Comparison of ENCODE assay signal across 13 mouse cellular contexts in the genomic region with DNA sequence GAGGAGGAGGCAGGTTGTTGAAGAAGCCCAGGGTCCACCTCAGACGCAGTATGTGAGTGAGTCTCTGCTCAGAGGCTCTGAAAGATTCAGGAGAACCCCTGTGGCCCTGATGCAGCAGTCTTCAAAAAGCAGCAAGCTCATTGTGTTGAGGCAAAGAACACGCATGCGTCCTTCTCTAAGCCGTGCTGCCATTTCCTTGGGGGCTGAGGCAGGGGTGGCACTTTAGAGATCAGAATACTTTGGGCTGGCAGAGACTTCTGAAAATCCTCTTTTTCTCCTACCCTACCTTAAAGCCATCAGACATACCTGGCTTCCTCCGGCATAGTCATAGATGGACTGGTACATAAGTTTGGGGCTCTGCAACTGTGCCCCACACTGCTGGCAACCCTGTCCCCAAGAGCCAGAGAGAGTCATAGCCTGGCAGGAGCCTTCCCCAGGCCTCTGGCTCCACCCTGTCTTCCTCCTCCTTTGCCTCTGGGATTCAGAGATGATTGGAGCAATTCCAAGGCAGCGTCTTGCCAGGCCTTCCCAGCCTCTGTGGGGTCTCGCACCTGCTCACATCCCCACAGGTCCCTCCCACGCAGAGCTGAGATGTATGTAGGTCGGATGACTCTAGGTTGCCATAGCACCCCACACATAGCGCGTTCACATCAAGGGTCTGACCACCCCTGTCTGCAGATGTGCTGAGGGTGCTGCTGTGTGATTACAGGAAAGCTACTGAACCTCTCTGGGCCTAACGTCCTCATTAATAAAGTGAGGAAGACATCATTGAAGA. TPM values are rescaled to one million over a fixed set of nuclear protein-coding genes. Genes with fewer than 3 reads are reported as not detected.
A peak's percentile ranks its signal among the peaks of the same experiment; 100 is the strongest.
DNase-seq lines count a peak whose midpoint lies in the region; TF ChIP-seq lines count a peak whose summit lies in the region.
"Had no signal": no experiment of that assay in that cellular context is flagged by ENCODE, and none has a peak within 500 bp of the region (broad histone marks: within the 10 kb centered on the region; RNA-seq: fewer than 3 reads in every experiment).

No protein-coding gene starts in this region.

- peak; percentile 50 to 52 for DNase-seq in cerebellum, postnatal 10 days
- DNase-seq in cerebellum, postnatal 4 days (ENCODE audit: low spot score in 2 of 2), result no peak
- DNase-seq in layer of hippocampus, adult 9-11 months, result peak; percentile 40
- no peak for DNase-seq in layer of hippocampus, adult 9-10 months (ENCODE audit: low spot score)
- DNase-seq in naive thymus-derived CD4-positive, alpha-beta T cell, adult 2 months (ENCODE audit: low read depth), result peak; percentile 69
- no peak for DNase-seq in yolk sac, embryonic 10.5 days (ENCODE audit: low spot score)
- no peak for DNase-seq in adrenal gland, postnatal 36 days
- DNase-seq: gastrocnemius, postnatal 36 days had no signal

- H3K27me3 ChIP-seq in E14TG2a.4 (ENCODE audit: insufficient read depth, low read length), result peaks cover 14% of the 10 kb centered on the region
- H3K27me3 ChIP-seq: hindbrain, embryonic 13.5 days; liver, embryonic 12.5 days; midbrain, embryonic 15.5 days had no signal

- H3K4me1 ChIP-seq in E14TG2a.4 (replicated peaks; ENCODE audit: low read depth, low read length), result peaks cover 60% of the 10 kb centered on the region

- no peaks in the 10 kb centered on the region for H3K9me3 ChIP-seq in E14TG2a.4 (ENCODE audit: low read length)
- H3K9me3 ChIP-seq: hindbrain, embryonic 13.5 days; liver, embryonic 12.5 days; midbrain, embryonic 15.5 days had no signal

- 0 out of 2 replicates have a peak overlapping the region, but pooled peaks have one; percentile 32 for H3K4me3 ChIP-seq in E14TG2a.4 (replicated peaks; ENCODE audit: low read length)
- H3K4me3 ChIP-seq: erythroblast, embryonic 14.5 days; hindbrain, embryonic 13.5 days; liver, embryonic 12.5 days; midbrain, embryonic 15.5 days had no signal

- no peaks in the 10 kb centered on the region for H3K36me3 ChIP-seq in E14TG2a.4 (ENCODE audit: insufficient read depth, low read length)
- H3K36me3 ChIP-seq: hindbrain, embryonic 13.5 days; liver, embryonic 12.5 days; midbrain, embryonic 15.5 days had no signal

- TF ChIP-seq CTCF in E14TG2a.4 (conservative IDR thresholded peaks at IDR 0.05; ENCODE audit: low read length), result no peak

RNA-seq across cellular contexts. Expression of a gene that starts 4.8 kb away (rescaled TPM):
- total RNA-seq in adrenal gland, postnatal 36 days (2021), result not detected

Comparison
In these comparisons a context has a peak if more than half of its experiments do, and no peak if none do; other contexts are left out.
1. DNase-seq: peak in cerebellum, postnatal 10 days (2 of 2), layer of hippocampus, adult 9-11 months (single experiment) and naive thymus-derived CD4-positive, alpha-beta T cell, adult 2 months (single experiment); none in cerebellum, postnatal 4 days (0 of 2), layer of hippocampus, adult 9-10 months (single experiment), yolk sac, embryonic 10.5 days (single experiment) and adrenal gland, postnatal 36 days (0 of 2).